Mouse (Mus musculus) forebrain, embryonic 15.5 days (tissue): ENCODE measurements around the gene Hes5. TPM values are rescaled to one million over a fixed set of nuclear protein-coding genes. Genes with fewer than 3 reads are reported as not detected.

Experiments
- ATAC-seq: fragments of 200-750 bp; cut with Nextera tagmentation; replicated peaks from 2 replicates; pipeline ENCODE4 v1.8.0; 2017; ENCODE audit warnings: mild to moderate bottlenecking, moderate TSS enrichment, moderate library complexity
- H3K27ac ChIP-seq: fragments of 300-500 bp; sonication (generic); replicated peaks from 2 replicates; pipeline ENCODE4 v1.5.1; 2015; ENCODE audit warnings: mild to moderate bottlenecking, inconsistent platforms
- H3K27me3 ChIP-seq: fragments of 300-500 bp; sonication (generic); 2 replicates; pipeline ENCODE4 v1.6.1; 2015; ENCODE audit warnings: inconsistent platforms
- H3K36me3 ChIP-seq: fragments of 300-500 bp; sonication (generic); 2 replicates; pipeline ENCODE4 v1.6.1; 2015; ENCODE audit warnings: mild to moderate bottlenecking, inconsistent platforms
- H3K4me1 ChIP-seq: fragments of 300-500 bp; sonication (generic); 2 replicates; pipeline ENCODE4 v1.6.1; 2015; ENCODE audit warnings: inconsistent platforms
- H3K4me2 ChIP-seq: fragments of 300-500 bp; sonication (generic); replicated peaks from 2 replicates; pipeline ENCODE4 v1.6.1; 2015; ENCODE audit warnings: mild to moderate bottlenecking, inconsistent platforms
- H3K4me3 ChIP-seq: fragments of 300-500 bp; sonication (generic); 2 replicates; pipeline ENCODE4 v1.5.1; 2015; ENCODE audit warnings: mild to moderate bottlenecking, inconsistent platforms
- H3K9ac ChIP-seq: fragments of 300-500 bp; sonication (generic); replicated peaks from 2 replicates; pipeline ENCODE4 v1.6.1; 2015; ENCODE audit warnings: mild to moderate bottlenecking, inconsistent platforms
- H3K9me3 ChIP-seq: fragments of 300-500 bp; sonication (generic); 2 replicates; pipeline ENCODE4 v1.6.1; 2016; ENCODE audit warnings: inconsistent platforms
- WGBS: fragments of 180-500 bp; shearing (Covaris S2); methylation state at CpG from one replicate; pipeline ENCODE4 v1.1.7; 2015; ENCODE audit warnings: mixed read lengths; 5-methylcytosine and 5-hydroxymethylcytosine counted together
- polyA plus RNA-seq: library from polyadenylated mRNA; unstranded; fragments of >200 nt; fragmentation: Nextera tagmentation; extraction: Ambion mirVana; gene quantifications from 2 replicates; pipeline ENCODE4 v1.2.1, GENCODE M21; 2015

Gene Hes5
- polyA plus RNA-seq, 1 experiment from 2014 or later, result 125 TPM

- Histone ChIP-seq H3K9ac (no peak within 1 kb of the TSS), H3K27ac (no peak within 1 kb of the TSS), H3K27me3 (no peaks in the 10 kb centered on the region), H3K4me1 (no peaks in the 10 kb centered on the region), H3K9me3 (no peaks in the 10 kb centered on the region), H3K4me2 (no peak within 1 kb of the TSS), H3K4me3 (no peak within 1 kb of the TSS), H3K36me3 (no peaks in the 10 kb centered on the region)
- ATAC-seq, result no peak
- WGBS, result 68% methylated on average over 12 of the region's 12 CpGs
These were observed 32.2 kb upstream of the Hes5 start, which contains the start of gene Tnfrsf14 for GRCm38 (mm10) chr4:154928395-154929087. Gene Tnfrsf14 (minus strand): TSS chr4:154928563.

DNA sequence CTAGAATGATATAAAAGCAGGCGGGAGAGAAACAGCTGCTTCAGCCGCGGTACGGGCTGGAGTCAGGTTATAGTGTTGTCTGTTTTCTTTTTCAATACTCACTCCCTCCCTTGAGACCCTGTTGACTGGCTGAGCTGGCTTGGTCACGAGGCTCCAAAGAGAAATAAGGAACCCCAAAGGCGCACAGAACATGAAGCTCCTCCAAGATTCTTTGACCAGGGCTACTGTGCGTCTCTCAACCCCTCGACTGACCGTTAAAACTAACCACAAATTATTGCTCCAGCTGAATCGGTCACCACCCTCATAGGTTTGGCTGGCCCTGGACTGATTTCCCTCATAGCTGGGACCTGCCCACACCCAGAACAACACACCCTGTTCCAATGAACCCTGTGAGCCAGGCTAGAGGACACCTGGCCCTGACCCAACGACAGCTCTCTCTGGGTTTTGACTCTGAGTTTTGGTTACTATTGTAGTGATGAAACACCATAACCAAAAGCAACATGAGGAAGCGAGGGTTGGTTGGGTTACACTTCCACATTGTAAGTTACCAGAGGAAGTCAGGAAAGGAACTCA is 31.5 kb upstream of the Hes5 start:
- no peak for ATAC-seq
- Histone ChIP-seq H3K4me1 (no peaks in the 10 kb centered on the region), H3K27ac (no peak overlapping the region), H3K4me3 (no peak overlapping the region), H3K4me2 (no peak overlapping the region), H3K9me3 (no peaks in the 10 kb centered on the region), H3K36me3 (no peaks in the 10 kb centered on the region), H3K9ac (no peak overlapping the region), H3K27me3 (no peaks in the 10 kb centered on the region)
- 89% methylated on average over 12 of the region's 12 CpGs for WGBS

GRCm38 (mm10) chr4:154933306-154933907 is 27.3 kb upstream of the Hes5 start:
- WGBS, result 62% methylated on average over 13 of the region's 13 CpGs
- no peak for ATAC-seq
- no peak overlapping the region for H3K4me3 ChIP-seq

DNA sequence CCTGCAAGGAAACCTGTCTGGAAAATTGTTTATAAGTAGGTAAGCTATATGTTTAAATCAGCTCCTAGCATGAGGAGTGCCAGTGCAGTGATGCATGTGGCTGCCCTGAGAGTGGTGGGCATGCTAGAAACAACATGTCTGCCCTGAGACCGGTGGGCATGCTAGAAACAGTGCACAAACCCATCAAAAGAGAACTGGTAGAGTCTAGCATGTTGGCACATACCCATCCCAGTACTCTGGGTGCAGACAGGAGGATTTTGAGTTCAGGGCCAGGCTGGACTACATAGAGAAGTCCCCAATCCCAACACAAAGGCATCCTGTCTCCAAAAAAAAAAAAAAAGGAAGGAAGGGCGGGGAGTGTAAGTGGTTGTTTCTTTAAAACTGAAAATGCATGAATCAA is 25.9 kb upstream of the Hes5 start:
- H3K27ac ChIP-seq, result no peak overlapping the region
- 88% methylated on average over 2 of the region's 2 CpGs for WGBS
- no peaks in the 10 kb centered on the region for H3K4me1 ChIP-seq
- no peak overlapping the region for H3K4me2 ChIP-seq
- no peak for ATAC-seq
- no peaks in the 10 kb centered on the region for H3K9me3 ChIP-seq
- H3K36me3 ChIP-seq, result no peaks in the 10 kb centered on the region
- no peak overlapping the region for H3K9ac ChIP-seq
- H3K27me3 ChIP-seq, result no peaks in the 10 kb centered on the region
- H3K4me3 ChIP-seq, result no peak overlapping the region

More at GRCm38 (mm10) chr4:154933306-154933907, 27.3 kb upstream of the Hes5 start:
- Histone ChIP-seq H3K4me2 (no peak overlapping the region), H3K4me1 (no peaks in the 10 kb centered on the region), H3K9me3 (no peaks in the 10 kb centered on the region), H3K36me3 (no peaks in the 10 kb centered on the region), H3K9ac (no peak overlapping the region), H3K27ac (no peak overlapping the region), H3K27me3 (no peaks in the 10 kb centered on the region)

DNA sequence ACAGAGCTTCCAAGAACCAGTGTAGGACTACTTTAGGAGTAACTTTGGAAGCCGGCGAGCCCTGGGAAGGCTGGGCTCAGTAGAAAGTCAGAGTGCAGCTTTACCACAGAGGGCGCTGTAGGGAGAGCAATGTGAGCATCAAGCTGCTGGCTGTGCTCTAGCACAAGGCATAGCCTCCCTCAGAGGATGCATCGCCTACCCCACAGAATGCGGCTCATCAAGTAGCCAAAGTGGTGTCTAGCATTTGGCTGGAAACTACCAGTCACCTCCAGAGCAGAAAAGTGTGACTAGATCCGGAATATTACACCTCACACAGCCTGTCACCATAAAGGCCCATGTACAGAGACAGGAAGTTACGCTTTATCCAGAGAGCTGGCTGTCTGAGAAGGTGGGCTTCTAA is 24.9 kb upstream of the Hes5 start:
- H3K27me3 ChIP-seq, result no peaks in the 10 kb centered on the region
- H3K4me2 ChIP-seq, result no peak overlapping the region
- ATAC-seq, result no peak
- H3K36me3 ChIP-seq, result no peaks in the 10 kb centered on the region
- 73% methylated on average over 7 of the region's 7 CpGs for WGBS
- no peak overlapping the region for H3K9ac ChIP-seq
- H3K4me1 ChIP-seq, result no peaks in the 10 kb centered on the region
- no peak overlapping the region for H3K4me3 ChIP-seq
- no peak overlapping the region for H3K27ac ChIP-seq
- H3K9me3 ChIP-seq, result no peaks in the 10 kb centered on the region

DNA sequence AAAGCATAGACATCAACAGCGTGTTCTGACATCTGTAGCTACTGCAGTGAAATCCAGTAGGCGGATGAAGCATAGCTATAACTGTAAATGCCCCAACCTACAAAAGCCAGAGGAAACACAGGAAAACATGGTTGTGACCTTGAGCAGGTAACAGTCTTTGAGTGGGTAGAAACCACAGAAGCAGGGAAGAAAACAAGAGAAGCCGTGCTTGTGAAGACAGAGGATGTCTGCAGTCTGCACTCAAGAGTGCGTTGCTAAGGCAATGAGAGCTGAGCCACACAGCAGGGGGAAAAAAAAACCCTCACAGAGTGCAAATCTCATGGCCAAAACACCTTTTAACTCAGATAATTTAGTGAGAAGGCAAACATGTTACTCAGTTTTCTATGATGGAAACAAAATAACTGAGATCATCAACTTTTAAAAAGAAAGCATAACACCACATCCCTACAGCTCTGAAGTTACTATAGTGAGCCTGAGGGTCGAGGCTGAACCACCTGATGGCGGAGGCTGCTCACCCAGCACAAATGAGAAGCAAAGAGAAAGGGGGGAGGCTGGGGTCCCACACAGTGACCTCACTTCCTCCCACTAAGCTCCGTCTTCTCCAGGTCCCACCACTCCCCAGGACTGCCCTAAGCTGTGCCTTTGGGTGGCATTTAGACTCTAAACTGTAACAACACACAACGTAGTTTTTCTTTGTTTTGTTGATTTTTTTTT is 24.0 kb upstream of the Hes5 start:
- Histone ChIP-seq H3K9me3 (no peaks in the 10 kb centered on the region), H3K4me3 (no peak overlapping the region), H3K27me3 (no peaks in the 10 kb centered on the region), H3K36me3 (no peaks in the 10 kb centered on the region), H3K9ac (no peak overlapping the region), H3K4me1 (no peaks in the 10 kb centered on the region), H3K27ac (no peak overlapping the region), H3K4me2 (no peak overlapping the region)
- 48% methylated on average over 8 of the region's 8 CpGs for WGBS
- ATAC-seq, result no peak

DNA sequence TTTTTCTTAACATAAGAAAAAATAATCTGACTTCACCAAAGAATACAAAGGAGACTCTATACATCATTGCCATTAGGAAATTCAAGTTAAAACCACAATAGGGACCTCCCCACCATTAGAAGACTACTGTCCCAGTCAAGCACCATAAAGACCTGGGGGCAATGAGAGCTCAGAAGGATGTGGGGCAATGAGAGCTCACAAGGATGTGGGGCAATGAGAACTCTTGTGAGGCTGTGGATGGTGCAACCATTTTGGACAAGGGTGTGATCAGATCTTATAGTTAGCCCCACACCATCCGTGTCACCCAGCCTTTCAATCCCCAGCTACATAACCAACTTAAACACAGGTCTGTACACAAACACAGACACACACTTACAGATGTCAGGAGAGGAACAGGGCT is 23.0 kb upstream of the Hes5 start:
- H3K36me3 ChIP-seq, result no peaks in the 10 kb centered on the region
- H3K4me2 ChIP-seq, result no peak overlapping the region
- H3K4me1 ChIP-seq, result no peaks in the 10 kb centered on the region
- H3K9ac ChIP-seq, result no peak overlapping the region
- H3K9me3 ChIP-seq, result no peaks in the 10 kb centered on the region
- H3K27me3 ChIP-seq, result no peaks in the 10 kb centered on the region
- H3K4me3 ChIP-seq, result no peak overlapping the region
- no peak for ATAC-seq
- H3K27ac ChIP-seq, result no peak overlapping the region
- WGBS, result 67% methylated on average over 1 of the region's 1 CpGs

DNA sequence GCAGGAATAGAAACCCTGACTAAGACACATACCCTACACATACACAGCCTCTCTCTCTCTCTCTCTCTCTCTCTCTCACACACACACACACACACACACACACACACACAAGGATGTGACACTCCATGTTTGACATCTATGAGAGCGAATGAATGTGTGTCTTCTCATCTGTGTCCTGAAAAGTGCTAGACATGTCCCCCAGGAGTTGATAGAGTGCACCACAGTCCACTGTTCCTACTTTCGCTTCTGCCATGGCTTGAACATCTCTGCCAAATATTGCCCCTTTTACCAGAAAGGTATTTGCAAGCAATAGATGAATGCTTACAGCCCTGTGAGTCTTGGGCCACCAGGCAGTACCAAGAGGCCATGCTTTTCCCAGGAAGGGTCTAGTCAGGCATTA is 20.6 kb upstream of the Hes5 start:
- Histone ChIP-seq H3K9me3 (no peaks in the 10 kb centered on the region), H3K4me1 (no peaks in the 10 kb centered on the region), H3K27ac (no peak overlapping the region), H3K36me3 (no peaks in the 10 kb centered on the region), H3K4me2 (no peak overlapping the region), H3K4me3 (no peak overlapping the region), H3K9ac (no peak overlapping the region), H3K27me3 (no peaks in the 10 kb centered on the region)
- WGBS, result 89% methylated on average over 2 of the region's 2 CpGs
- no peak for ATAC-seq

DNA sequence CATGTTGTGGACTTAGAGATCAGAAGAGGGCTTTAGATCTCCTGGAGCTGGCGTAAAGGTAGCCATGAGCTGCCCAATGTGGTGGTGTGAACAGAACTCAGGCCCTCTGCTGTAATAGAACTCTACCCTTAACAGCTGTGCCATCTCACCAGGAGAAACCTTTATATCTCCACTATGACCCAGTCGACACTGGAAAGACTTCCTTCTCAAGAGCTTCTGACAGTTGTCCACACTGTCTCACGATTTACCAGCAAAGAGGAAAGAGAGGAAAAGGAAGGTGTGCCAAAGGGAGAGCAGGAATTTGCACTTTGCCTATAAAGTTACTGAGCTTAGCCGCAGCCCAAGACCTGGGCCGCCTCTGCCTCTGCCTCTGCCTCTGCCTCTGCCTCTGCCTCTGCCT is 18.9 kb upstream of the Hes5 start:
- Histone ChIP-seq H3K9me3 (no peaks in the 10 kb centered on the region), H3K4me3 (no peak overlapping the region)
- 88% methylated on average over 5 of the region's 5 CpGs for WGBS

DNA sequence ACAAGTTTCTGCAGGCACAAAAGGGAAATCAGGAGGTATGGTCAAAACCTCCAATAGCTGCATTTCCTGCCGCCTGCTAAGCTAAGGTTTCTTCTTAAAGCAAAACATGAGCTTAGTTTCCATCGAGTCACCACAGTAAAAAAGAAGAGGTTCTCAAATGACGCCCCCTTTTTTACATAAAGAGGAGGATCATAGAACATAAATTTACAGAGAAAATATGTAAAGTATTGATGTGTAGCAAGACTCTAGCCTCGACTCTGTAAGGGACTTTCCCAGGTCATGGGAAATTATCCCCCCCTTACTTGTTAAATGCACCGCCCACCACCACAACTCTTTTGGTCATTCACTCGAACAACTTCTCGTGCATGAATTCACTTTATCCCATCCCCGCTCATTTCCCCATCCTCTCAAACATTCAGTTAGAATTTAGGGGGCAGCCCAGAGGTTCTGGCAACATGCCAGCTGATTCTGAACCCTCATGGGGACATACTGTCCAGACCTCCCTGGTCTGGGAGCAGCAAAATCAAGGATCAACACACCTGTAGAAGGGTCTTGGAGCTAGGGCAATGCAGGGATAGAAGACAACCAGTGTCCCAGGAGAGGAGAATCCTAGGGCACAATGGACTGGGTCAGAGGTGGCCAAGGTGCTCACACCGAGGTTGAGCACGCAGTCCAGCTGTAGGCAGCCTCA is 17.9 kb upstream of the Hes5 start:
- H3K4me1 ChIP-seq, result peaks cover 13% of the 10 kb centered on the region
- no peak overlapping the region for H3K4me2 ChIP-seq
- H3K4me3 ChIP-seq, result no peak overlapping the region
- no peaks in the 10 kb centered on the region for H3K27me3 ChIP-seq
- no peak overlapping the region for H3K9ac ChIP-seq
- ATAC-seq, result no peak
- H3K27ac ChIP-seq, result no peak overlapping the region
- H3K36me3 ChIP-seq, result no peaks in the 10 kb centered on the region
- 88% methylated on average over 10 of the region's 10 CpGs for WGBS
- no peaks in the 10 kb centered on the region for H3K9me3 ChIP-seq

More for the DNA sequence above, 18.9 kb upstream of the Hes5 start:
- peaks cover 13% of the 10 kb centered on the region for H3K4me1 ChIP-seq
- H3K4me2 ChIP-seq, result no peak overlapping the region
- ATAC-seq, result no peak
- H3K27me3 ChIP-seq, result no peaks in the 10 kb centered on the region
- H3K27ac ChIP-seq, result no peak overlapping the region
- H3K9ac ChIP-seq, result no peak overlapping the region
- H3K36me3 ChIP-seq, result no peaks in the 10 kb centered on the region

DNA sequence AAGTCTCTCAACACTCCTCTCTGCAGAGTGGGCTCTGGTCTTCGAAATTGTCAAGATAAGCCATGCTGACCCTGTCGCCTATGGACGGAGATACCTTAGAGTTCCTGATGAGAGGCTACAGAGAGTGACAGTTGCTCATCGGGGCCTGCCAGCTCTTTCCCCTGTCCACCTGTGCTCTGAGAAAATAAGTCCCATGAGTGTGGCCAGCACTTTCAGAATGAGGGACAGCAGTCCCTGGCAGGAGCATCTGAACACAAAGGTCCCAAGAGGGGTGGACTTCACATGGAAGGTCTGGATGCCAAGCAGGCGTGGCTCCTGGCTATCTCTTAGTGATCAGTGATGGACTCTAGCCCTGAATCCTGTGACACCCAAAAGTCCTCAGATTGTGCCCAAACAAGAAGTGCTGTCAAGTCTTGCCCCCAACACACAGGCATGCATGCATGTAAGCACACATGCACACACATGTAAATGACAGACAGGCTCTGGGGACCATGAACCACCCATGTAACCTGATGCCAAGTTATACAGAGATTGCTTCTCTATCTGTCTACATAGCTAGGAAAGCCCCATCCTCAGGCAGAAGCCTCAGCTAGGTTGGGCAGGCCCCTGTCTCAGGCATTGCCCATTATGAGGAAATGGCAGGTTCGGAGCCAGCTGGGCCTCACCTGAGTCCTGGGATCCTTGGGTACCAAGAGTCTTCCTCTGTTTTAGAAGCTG is 17.2 kb upstream of the Hes5 start:
- no peak overlapping the region for H3K4me3 ChIP-seq
- no peak for ATAC-seq
- no peak overlapping the region for H3K9ac ChIP-seq
- H3K36me3 ChIP-seq, result no peaks in the 10 kb centered on the region
- H3K4me2 ChIP-seq, result no peak overlapping the region
- H3K27me3 ChIP-seq, result no peaks in the 10 kb centered on the region
- peaks cover 19% of the 10 kb centered on the region for H3K4me1 ChIP-seq
- no peaks in the 10 kb centered on the region for H3K9me3 ChIP-seq
- WGBS, result 86% methylated on average over 6 of the region's 6 CpGs
- H3K27ac ChIP-seq, result no peak overlapping the region
